Mouse (Mus musculus) thymus, adult 2 months (tissue): ENCODE results near the gene Bmi1.

ENCODE experiments used
- CTCF ChIP-seq: fragments of 200-500 bp; IDR thresholded peaks from 2 replicates; pipeline ENCODE4 v1.5.1; 2012; ENCODE audit warnings: mild to moderate bottlenecking, control low read depth, low read length, moderate library complexity, borderline replicate concordance; ENCODE audit not compliant: control insufficient read depth, poor library complexity, insufficient read depth; ENCODE audit errors: extremely low read depth
- POLR2A ChIP-seq: fragments of 200-500 bp; IDR thresholded peaks from 2 replicates; pipeline ENCODE4 v1.6.1; 2012; ENCODE audit warnings: mild to moderate bottlenecking, low read length, control low read depth, moderate library complexity; ENCODE audit not compliant: control insufficient read depth, poor library complexity, insufficient read depth; ENCODE audit errors: extremely low read depth

- no peak for TF ChIP-seq CTCF
- no peak for TF ChIP-seq POLR2A
Measured at GRCm38 (mm10) chr2:18713071-18713470, 36.3 kb downstream of the Bmi1 start.
